Mouse (Mus musculus) limb, embryonic 12.5 days (tissue): Measurements from ENCODE around the gene Amy2a3. TPM values are rescaled to one million over a fixed set of nuclear protein-coding genes. Genes with fewer than 3 reads are reported as not detected.
"Not testable (repeated sequence)": the region's sequence is repeated elsewhere in the genome, so short reads cannot be mapped to it uniquely, and the experiment has no call there.

Source experiments
- ATAC-seq: fragments of 200-750 bp; cut with Nextera tagmentation; 2 replicates; pipeline ENCODE4 v1.8.0; 2017; ENCODE audit warnings: low read depth, moderate TSS enrichment; ENCODE audit not compliant: insufficient number of reproducible peaks, insufficient read depth, low FRiP score, low TSS enrichment
- H3K27ac ChIP-seq: fragments of 300-500 bp; sonication (generic); 2 replicates; pipeline ENCODE4 v1.5.1; 2016; ENCODE audit warnings: mild to moderate bottlenecking, moderate library complexity
- H3K27me3 ChIP-seq: fragments of 300-500 bp; sonication (generic); 2 replicates; pipeline ENCODE4 v1.6.1; 2016; ENCODE audit warnings: mild to moderate bottlenecking, moderate library complexity
- H3K36me3 ChIP-seq: fragments of 300-500 bp; sonication (generic); 2 replicates; pipeline ENCODE4 v1.6.1; 2016; ENCODE audit warnings: mild to moderate bottlenecking, moderate library complexity
- H3K4me1 ChIP-seq: fragments of 300-500 bp; sonication (generic); replicated peaks from 2 replicates; pipeline ENCODE4 v1.6.1; 2016
- H3K4me2 ChIP-seq: fragments of 300-500 bp; sonication (generic); 2 replicates; pipeline ENCODE4 v1.6.1; 2016; ENCODE audit warnings: mild to moderate bottlenecking, moderate library complexity
- H3K4me3 ChIP-seq: fragments of 300-500 bp; sonication (generic); replicated peaks from 2 replicates; pipeline ENCODE4 v1.5.1; 2016; ENCODE audit warnings: mild to moderate bottlenecking
- H3K9ac ChIP-seq: fragments of 300-500 bp; sonication (generic); replicated peaks from 2 replicates; pipeline ENCODE4 v1.6.1; 2016; ENCODE audit warnings: mild to moderate bottlenecking, moderate library complexity
- H3K9me3 ChIP-seq: fragments of 300-500 bp; sonication (generic); 2 replicates; pipeline ENCODE4 v1.6.1; 2016; ENCODE audit warnings: mild to moderate bottlenecking, moderate library complexity
- WGBS: fragments of 180-500 bp; shearing (Covaris S2); methylation state at CpG from one replicate; pipeline ENCODE4 v1.1.7; 2016; 5-methylcytosine and 5-hydroxymethylcytosine counted together
- polyA plus RNA-seq: library from polyadenylated mRNA; unstranded; fragments of >200 nt; fragmentation: Nextera tagmentation; extraction: Ambion mirVana; gene quantifications from 2 replicates; pipeline ENCODE4 v1.2.1, GENCODE M21; 2016

The Amy2a3 gene
- polyA plus RNA-seq = not detected in 2 replicates

DNA sequence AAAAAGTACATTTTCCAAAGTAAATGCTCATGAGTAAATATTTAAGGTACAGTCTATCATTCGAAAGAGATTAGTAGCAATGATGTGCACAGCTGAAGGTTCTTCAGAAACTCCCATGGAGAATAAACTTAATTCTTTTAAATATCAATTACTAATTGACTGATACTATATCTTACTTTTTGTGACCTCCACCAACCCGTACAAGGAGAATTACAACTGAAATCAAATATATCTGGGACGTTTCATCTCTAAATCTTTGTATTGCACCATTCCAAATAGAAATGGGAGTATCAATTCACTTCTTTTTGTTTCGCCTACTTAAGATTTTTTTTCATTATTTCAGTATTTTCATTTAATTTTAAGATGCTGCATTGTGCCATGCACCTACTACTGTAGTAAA lies at the start of gene Amy2a3:
Gene Amy2a3 (minus strand): TSS at position 101 of the 400 bp plus-strand sequence.
- H3K9me3 ChIP-seq, ATAC-seq, H3K4me2 ChIP-seq, H3K27ac ChIP-seq, H3K4me1 ChIP-seq, H3K27me3 ChIP-seq, H3K4me3 ChIP-seq, H3K36me3 ChIP-seq, H3K9ac ChIP-seq: not testable (repeated sequence)
- no CpG with 5 or more reads among the region's 4 CpGs for WGBS

- whole genome bisulfite sequencing = no CpG with 5 or more reads among the region's 4 CpGs
- H3K27me3 ChIP-seq, H3K9ac ChIP-seq, H3K27ac ChIP-seq, H3K4me3 ChIP-seq, ATAC-seq, H3K4me2 ChIP-seq, H3K36me3 ChIP-seq, H3K9me3 ChIP-seq, H3K4me1 ChIP-seq: not testable (repeated sequence)
Observed at GRCm38 (mm10) chr3:113356558-113356957, 32.7 kb upstream of the Amy2a3 start, which contains the start of gene Amy2a2. TSS of gene Amy2a2 (minus strand) at chr3:113356658.

GRCm38 (mm10) chr3:113345484-113345883 lies 21.6 kb upstream of the Amy2a3 start:
- not testable (repeated sequence) for H3K27ac ChIP-seq, H3K4me1 ChIP-seq, ATAC-seq

DNA sequence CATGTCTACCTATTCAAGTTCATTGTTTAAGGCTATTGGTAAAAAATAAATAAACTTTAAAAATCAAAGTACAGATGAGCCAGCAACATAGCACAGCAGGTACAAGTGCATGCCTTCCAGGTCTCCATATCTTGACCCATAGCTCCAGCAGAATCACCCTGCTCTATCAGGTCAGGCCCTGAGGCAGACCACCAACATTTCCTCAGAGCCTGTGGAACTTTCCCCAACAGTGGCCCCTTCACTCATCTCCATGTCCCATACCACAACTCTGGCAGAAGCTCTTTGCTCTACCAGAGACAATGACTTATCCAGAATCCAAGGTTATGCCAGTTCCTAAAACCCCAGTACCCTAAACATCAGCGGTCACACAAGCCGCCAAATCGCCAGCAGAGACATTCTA lies 10.9 kb downstream of the Amy2a3 start:
- H3K27me3 ChIP-seq, H3K36me3 ChIP-seq, H3K9me3 ChIP-seq, H3K9ac ChIP-seq, H3K4me1 ChIP-seq, H3K4me3 ChIP-seq, H3K27ac ChIP-seq, H3K4me2 ChIP-seq: not testable (repeated sequence)
- 0 out of 2 replicates have a peak, but pooled peaks have one; percentile 26 for ATAC-seq
- no CpG with 5 or more reads among the region's 3 CpGs for WGBS

More at GRCm38 (mm10) chr3:113345484-113345883, 21.6 kb upstream of the Amy2a3 start:
- not testable (repeated sequence) for H3K27me3 ChIP-seq, H3K9ac ChIP-seq, H3K4me2 ChIP-seq, H3K9me3 ChIP-seq, H3K36me3 ChIP-seq, H3K4me3 ChIP-seq

DNA sequence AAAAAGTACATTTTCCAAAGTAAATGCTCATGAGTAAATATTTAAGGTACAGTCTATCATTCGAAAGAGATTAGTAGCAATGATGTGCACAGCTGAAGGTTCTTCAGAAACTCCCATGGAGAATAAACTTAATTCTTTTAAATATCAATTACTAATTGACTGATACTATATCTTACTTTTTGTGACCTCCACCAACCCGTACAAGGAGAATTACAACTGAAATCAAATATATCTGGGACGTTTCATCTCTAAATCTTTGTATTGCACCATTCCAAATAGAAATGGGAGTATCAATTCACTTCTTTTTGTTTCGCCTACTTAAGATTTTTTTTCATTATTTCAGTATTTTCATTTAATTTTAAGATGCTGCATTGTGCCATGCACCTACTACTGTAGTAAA lies 32.5 kb downstream of the Amy2a3 start, which contains the start of gene Amy2a4:
Gene Amy2a4 (minus strand): TSS at position 101 of the 400 bp plus-strand sequence.
- H3K27me3 ChIP-seq, H3K27ac ChIP-seq, H3K4me3 ChIP-seq, H3K36me3 ChIP-seq, ATAC-seq, H3K9me3 ChIP-seq, H3K4me1 ChIP-seq, H3K9ac ChIP-seq, H3K4me2 ChIP-seq: not testable (repeated sequence)
- no CpG with 5 or more reads among the region's 4 CpGs for WGBS

GRCm38 (mm10) chr3:113280285-113280684 lies 43.6 kb downstream of the Amy2a3 start:
- H3K9me3 ChIP-seq, H3K4me3 ChIP-seq, H3K4me1 ChIP-seq, H3K9ac ChIP-seq, H3K36me3 ChIP-seq, H3K27me3 ChIP-seq, H3K4me2 ChIP-seq, H3K27ac ChIP-seq, ATAC-seq: not testable (repeated sequence)

DNA sequence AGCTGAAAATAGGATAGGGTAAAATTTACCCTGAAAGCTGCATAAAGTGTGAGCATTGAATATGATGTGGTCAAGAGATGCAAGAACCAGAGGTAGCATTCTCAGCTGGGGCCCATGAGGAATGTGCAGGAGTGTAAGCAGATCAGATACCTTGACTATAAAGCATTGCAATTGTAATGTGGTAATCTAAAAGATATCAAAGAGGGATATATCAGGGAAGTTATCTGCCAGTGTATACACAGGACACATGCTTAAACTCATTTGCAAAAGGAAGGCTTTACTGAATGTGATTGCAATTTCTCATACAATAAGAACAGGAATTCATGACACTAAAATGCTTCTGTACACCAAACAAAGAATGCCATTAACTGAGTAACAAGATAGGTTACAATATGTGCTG lies 44.3 kb downstream of the Amy2a3 start:
- H3K4me3 ChIP-seq, H3K9ac ChIP-seq, H3K4me2 ChIP-seq, H3K27me3 ChIP-seq, H3K27ac ChIP-seq, H3K9me3 ChIP-seq, ATAC-seq, H3K4me1 ChIP-seq, H3K36me3 ChIP-seq: not testable (repeated sequence)

Other genes with a start within 250 kb of the Amy2a3 start
- not detected in 2 replicates for gene Amy2a5, start 65.2 kb downstream of the Amy2a3 start, polyA plus RNA-seq
- gene Amy2a4, start 32.6 kb downstream of the Amy2a3 start, polyA plus RNA-seq = not detected in 2 replicates
- not detected in 2 replicates for gene Amy2a2, start 32.6 kb upstream of the Amy2a3 start, polyA plus RNA-seq
- not detected in 2 replicates for gene Amy2a1, start 208.4 kb upstream of the Amy2a3 start, polyA plus RNA-seq